Mouse (Mus musculus): ENCODE results near the gene Nfia. TPM values are rescaled to one million over a fixed set of nuclear protein-coding genes. Genes with fewer than 3 reads are reported as not detected.

Nfia gene
- polyA plus RNA-seq, 1 experiment from 2014 or later, result 37.2 TPM

- 51% methylated on average over 3 of the region's 3 CpGs for WGBS
Measured at GRCm38 (mm10) chr4:98118126-98118525, 345.6 kb downstream of the Nfia start.

GRCm38 (mm10) chr4:98118761-98119675 is 346.5 kb downstream of the Nfia start:
- no peaks in the 10 kb centered on the region for H3K9me3 ChIP-seq (ENCODE audit: control insufficient read depth, low read length)
- H3K27ac ChIP-seq (replicated peaks; ENCODE audit: low read depth, low read length), result no peak overlapping the region
- 77% methylated on average over 10 of the region's 10 CpGs for WGBS
- DNase-seq (no peak), ATAC-seq (ENCODE audit: low FRiP score, low TSS enrichment) (no peak)
- no peaks in the 10 kb centered on the region for H3K4me1 ChIP-seq (ENCODE audit: control insufficient read depth, insufficient read depth, low read length)
- no peak overlapping the region for H3K9ac ChIP-seq (replicated peaks; ENCODE audit: low read length)
- no peaks in the 10 kb centered on the region for H3K27me3 ChIP-seq (ENCODE audit: control insufficient read depth, insufficient read depth, low read length)
- no peaks in the 10 kb centered on the region for H3K36me3 ChIP-seq (ENCODE audit: control insufficient read depth, insufficient read depth, low read length)
- no peak overlapping the region for H3K4me3 ChIP-seq (replicated peaks; ENCODE audit: low read depth, low read length)
- H3K4me2 ChIP-seq (ENCODE audit: low read length), result no peak overlapping the region

More at GRCm38 (mm10) chr4:98118126-98118525, 345.6 kb downstream of the Nfia start:
- no peak for ATAC-seq (ENCODE audit: low FRiP score, low TSS enrichment)
- no peaks in the 10 kb centered on the region for H3K4me1 ChIP-seq (ENCODE audit: control insufficient read depth, insufficient read depth, low read length)
- H3K27ac ChIP-seq (replicated peaks; ENCODE audit: low read depth, low read length), result no peak overlapping the region
- H3K36me3 ChIP-seq (ENCODE audit: control insufficient read depth, insufficient read depth, low read length), result no peaks in the 10 kb centered on the region
- no peak for DNase-seq
- H3K27me3 ChIP-seq (ENCODE audit: control insufficient read depth, insufficient read depth, low read length), result no peaks in the 10 kb centered on the region
- no peak overlapping the region for H3K4me3 ChIP-seq (replicated peaks; ENCODE audit: low read depth, low read length)
- no peak overlapping the region for H3K9ac ChIP-seq (replicated peaks; ENCODE audit: low read length)
- no peak overlapping the region for H3K4me2 ChIP-seq (ENCODE audit: low read length)
- no peaks in the 10 kb centered on the region for H3K9me3 ChIP-seq (ENCODE audit: control insufficient read depth, low read length)

DNA sequence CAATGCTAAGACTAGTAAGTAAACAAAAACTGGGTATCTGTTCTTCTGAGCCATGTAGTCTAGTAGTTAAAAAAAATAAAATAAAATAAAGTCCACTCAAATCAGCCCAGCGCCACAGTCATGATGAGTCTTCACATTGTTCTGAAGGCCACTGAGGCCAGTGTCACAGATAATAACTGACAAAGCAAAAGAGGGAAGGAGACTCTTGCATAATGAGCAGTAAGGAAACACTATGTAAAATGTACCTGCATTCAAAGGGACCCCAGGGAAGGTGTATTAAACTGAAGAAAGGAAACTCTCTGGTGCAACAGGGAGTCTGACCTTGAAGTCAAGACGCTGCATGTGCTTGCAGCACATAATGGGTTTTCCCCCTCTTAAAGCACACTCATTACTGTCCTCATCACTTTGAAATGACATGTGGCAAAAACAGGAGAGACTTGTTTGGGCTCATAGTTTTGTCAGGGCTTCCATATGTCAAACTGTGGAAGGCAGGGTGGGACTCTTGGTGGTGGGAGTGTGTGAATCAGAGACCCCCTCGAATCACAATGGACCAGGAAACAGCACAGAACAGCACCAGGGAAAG is 347.5 kb downstream of the Nfia start:
- no peak overlapping the region for H3K27ac ChIP-seq (replicated peaks; ENCODE audit: low read depth, low read length)
- no peaks in the 10 kb centered on the region for H3K27me3 ChIP-seq (ENCODE audit: control insufficient read depth, insufficient read depth, low read length)
- no peak overlapping the region for H3K4me3 ChIP-seq (replicated peaks; ENCODE audit: low read depth, low read length)
- H3K36me3 ChIP-seq (ENCODE audit: control insufficient read depth, insufficient read depth, low read length), result no peaks in the 10 kb centered on the region
- H3K4me2 ChIP-seq (ENCODE audit: low read length), result no peak overlapping the region
- ATAC-seq (ENCODE audit: low FRiP score, low TSS enrichment) (no peak), DNase-seq (no peak)
- WGBS, result 90% methylated on average over 3 of the region's 3 CpGs
- no peak overlapping the region for H3K9ac ChIP-seq (replicated peaks; ENCODE audit: low read length)
- H3K9me3 ChIP-seq (ENCODE audit: control insufficient read depth, low read length), result no peaks in the 10 kb centered on the region
- no peaks in the 10 kb centered on the region for H3K4me1 ChIP-seq (ENCODE audit: control insufficient read depth, insufficient read depth, low read length)

DNA sequence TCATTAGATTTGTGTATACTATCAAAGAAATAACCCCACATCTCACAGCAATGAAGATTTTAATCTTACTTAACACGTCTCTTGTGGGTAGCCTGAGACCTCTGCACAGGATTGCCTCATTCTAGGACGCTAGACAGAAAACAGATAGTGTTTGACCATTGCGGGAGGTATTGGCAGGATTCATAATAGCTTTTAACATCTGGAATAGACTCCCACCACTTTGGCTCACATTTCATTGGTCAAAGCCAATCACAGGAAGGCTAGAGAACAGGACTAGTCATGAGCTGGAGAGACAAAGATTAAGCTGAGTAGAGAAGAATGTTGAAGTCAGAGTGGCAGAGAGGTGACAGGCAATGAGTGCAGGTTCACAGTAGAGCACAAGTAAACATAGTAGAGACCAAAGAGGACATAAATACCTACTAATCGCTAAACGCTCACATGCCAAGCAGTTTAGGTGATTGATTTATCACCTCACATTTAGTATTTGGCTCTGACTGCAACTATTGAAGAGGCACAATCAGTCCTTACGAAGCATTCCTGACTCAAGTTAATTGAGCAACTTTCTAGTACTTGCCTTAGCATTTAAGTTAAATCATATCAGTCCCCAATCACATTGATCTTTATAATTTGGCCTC is 348.3 kb downstream of the Nfia start:
- DNase-seq (no peak), ATAC-seq (ENCODE audit: low FRiP score, low TSS enrichment) (no peak)
- Histone ChIP-seq H3K9me3 (ENCODE audit: control insufficient read depth, low read length) (no peaks in the 10 kb centered on the region), H3K27ac (replicated peaks; ENCODE audit: low read depth, low read length) (no peak overlapping the region), H3K9ac (replicated peaks; ENCODE audit: low read length) (no peak overlapping the region), H3K4me3 (replicated peaks; ENCODE audit: low read depth, low read length) (no peak overlapping the region), H3K27me3 (ENCODE audit: control insufficient read depth, insufficient read depth, low read length) (no peaks in the 10 kb centered on the region), H3K4me2 (ENCODE audit: low read length) (no peak overlapping the region), H3K4me1 (ENCODE audit: control insufficient read depth, insufficient read depth, low read length) (no peaks in the 10 kb centered on the region), H3K36me3 (ENCODE audit: control insufficient read depth, insufficient read depth, low read length) (no peaks in the 10 kb centered on the region)
- WGBS, result 89% methylated on average over 6 of the region's 6 CpGs

- ATAC-seq (ENCODE audit: low FRiP score, low TSS enrichment) (no peak), DNase-seq (no peak)
- no peaks in the 10 kb centered on the region for H3K9me3 ChIP-seq (ENCODE audit: control insufficient read depth, low read length)
- H3K36me3 ChIP-seq (ENCODE audit: control insufficient read depth, insufficient read depth, low read length), result no peaks in the 10 kb centered on the region
- no peak overlapping the region for H3K9ac ChIP-seq (replicated peaks; ENCODE audit: low read length)
- no peak overlapping the region for H3K4me3 ChIP-seq (replicated peaks; ENCODE audit: low read depth, low read length)
- no peaks in the 10 kb centered on the region for H3K27me3 ChIP-seq (ENCODE audit: control insufficient read depth, insufficient read depth, low read length)
- H3K4me2 ChIP-seq (ENCODE audit: low read length), result no peak overlapping the region
- 78% methylated on average over 11 of the region's 11 CpGs for WGBS
- no peaks in the 10 kb centered on the region for H3K4me1 ChIP-seq (ENCODE audit: control insufficient read depth, insufficient read depth, low read length)
- H3K27ac ChIP-seq (replicated peaks; ENCODE audit: low read depth, low read length), result no peak overlapping the region
Measured at GRCm38 (mm10) chr4:98126003-98126677, 353.6 kb downstream of the Nfia start.

DNA sequence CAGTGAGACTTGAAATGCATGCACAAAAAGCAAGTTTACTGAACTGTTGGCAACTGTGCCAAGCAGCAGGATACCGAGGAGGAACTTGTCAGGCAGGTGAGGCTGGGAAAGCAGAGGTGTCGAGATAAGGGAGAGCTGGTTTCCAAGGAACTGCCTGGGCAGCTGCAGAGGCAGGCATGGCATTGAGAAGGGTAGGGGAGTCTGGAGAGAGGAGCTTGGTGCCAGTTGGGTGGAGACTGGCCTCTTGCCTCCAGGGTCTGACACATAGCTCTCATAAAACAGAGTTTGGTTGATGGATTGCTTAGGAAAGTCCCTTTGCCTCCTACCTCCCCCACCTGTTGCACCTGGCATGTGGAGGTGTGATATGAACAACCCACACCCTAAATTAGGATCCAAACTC is 358.3 kb downstream of the Nfia start:
- H3K4me2 ChIP-seq (ENCODE audit: low read length), result no peak overlapping the region
- no peaks in the 10 kb centered on the region for H3K4me1 ChIP-seq (ENCODE audit: control insufficient read depth, insufficient read depth, low read length)
- no peak overlapping the region for H3K9ac ChIP-seq (replicated peaks; ENCODE audit: low read length)
- H3K27me3 ChIP-seq (ENCODE audit: control insufficient read depth, insufficient read depth, low read length), result no peaks in the 10 kb centered on the region
- H3K36me3 ChIP-seq (ENCODE audit: control insufficient read depth, insufficient read depth, low read length), result no peaks in the 10 kb centered on the region
- no peak overlapping the region for H3K27ac ChIP-seq (replicated peaks; ENCODE audit: low read depth, low read length)
- no peaks in the 10 kb centered on the region for H3K9me3 ChIP-seq (ENCODE audit: control insufficient read depth, low read length)
- 79% methylated on average over 2 of the region's 2 CpGs for WGBS
- no peak for DNase-seq
- H3K4me3 ChIP-seq (replicated peaks; ENCODE audit: low read depth, low read length), result no peak overlapping the region
- no peak for ATAC-seq (ENCODE audit: low FRiP score, low TSS enrichment)

DNA sequence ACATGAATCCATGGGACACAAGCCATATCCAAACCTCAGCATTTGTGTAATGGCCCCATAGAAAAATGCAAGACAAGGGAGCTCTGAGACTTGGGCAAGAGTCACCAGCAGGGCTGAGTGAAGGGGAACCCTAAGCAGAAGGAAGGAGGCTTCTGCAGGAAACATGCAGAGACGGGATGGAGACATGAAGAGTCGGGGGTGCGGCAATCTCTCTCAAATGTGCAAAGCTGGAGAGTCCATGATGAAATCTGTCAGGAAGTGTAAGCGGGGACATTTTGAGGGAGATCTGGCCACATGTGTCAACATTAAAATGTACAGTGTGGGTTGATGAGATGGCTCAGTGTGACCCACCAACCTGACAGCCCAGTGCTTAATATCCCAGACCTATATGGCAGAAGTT is 361.5 kb downstream of the Nfia start:
- Histone ChIP-seq H3K4me1 (ENCODE audit: control insufficient read depth, insufficient read depth, low read length) (no peaks in the 10 kb centered on the region), H3K9me3 (ENCODE audit: control insufficient read depth, low read length) (no peaks in the 10 kb centered on the region), H3K27me3 (ENCODE audit: control insufficient read depth, insufficient read depth, low read length) (no peaks in the 10 kb centered on the region), H3K9ac (replicated peaks; ENCODE audit: low read length) (no peak overlapping the region), H3K4me2 (ENCODE audit: low read length) (no peak overlapping the region), H3K27ac (replicated peaks; ENCODE audit: low read depth, low read length) (no peak overlapping the region), H3K36me3 (ENCODE audit: control insufficient read depth, insufficient read depth, low read length) (no peaks in the 10 kb centered on the region), H3K4me3 (replicated peaks; ENCODE audit: low read depth, low read length) (no peak overlapping the region)
- DNase-seq (no peak), ATAC-seq (ENCODE audit: low FRiP score, low TSS enrichment) (no peak)
- 97% methylated on average over 4 of the region's 4 CpGs for WGBS

DNA sequence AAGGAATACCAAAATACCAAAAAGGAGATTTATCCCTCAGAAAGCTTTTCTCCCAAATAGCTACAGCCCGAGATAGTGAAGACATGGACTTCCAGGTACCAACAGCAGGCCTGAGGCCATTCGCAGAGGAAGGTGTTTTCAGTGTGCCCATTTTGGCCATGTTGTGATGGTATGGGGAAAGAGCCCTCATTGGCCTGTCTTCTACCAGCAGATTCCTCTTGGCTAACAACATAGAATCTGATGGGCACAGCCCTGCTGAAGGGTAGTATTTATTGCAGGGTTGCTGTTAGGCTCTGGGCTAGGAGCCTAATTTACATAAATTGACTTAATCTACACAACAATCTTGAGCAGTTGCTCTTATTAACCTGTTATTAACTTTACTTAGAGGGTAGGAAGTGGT is 363.5 kb downstream of the Nfia start:
- no peak for ATAC-seq (ENCODE audit: low FRiP score, low TSS enrichment)
- no peak for DNase-seq
- H3K4me2 ChIP-seq (ENCODE audit: low read length), result no peak overlapping the region
- no peak overlapping the region for H3K9ac ChIP-seq (replicated peaks; ENCODE audit: low read length)
- H3K27ac ChIP-seq (replicated peaks; ENCODE audit: low read depth, low read length), result no peak overlapping the region
- H3K4me3 ChIP-seq (replicated peaks; ENCODE audit: low read depth, low read length), result no peak overlapping the region
- no peaks in the 10 kb centered on the region for H3K36me3 ChIP-seq (ENCODE audit: control insufficient read depth, insufficient read depth, low read length)
- no peaks in the 10 kb centered on the region for H3K4me1 ChIP-seq (ENCODE audit: control insufficient read depth, insufficient read depth, low read length)
- no peaks in the 10 kb centered on the region for H3K9me3 ChIP-seq (ENCODE audit: control insufficient read depth, low read length)
- H3K27me3 ChIP-seq (ENCODE audit: control insufficient read depth, insufficient read depth, low read length), result no peaks in the 10 kb centered on the region
- 96% methylated on average over 2 of the region's 2 CpGs for WGBS

Measured in midbrain, embryonic 14.5 days (tissue).